Mouse (Mus musculus): ENCODE results near the gene Gria2.

Gria2 gene

DNA sequence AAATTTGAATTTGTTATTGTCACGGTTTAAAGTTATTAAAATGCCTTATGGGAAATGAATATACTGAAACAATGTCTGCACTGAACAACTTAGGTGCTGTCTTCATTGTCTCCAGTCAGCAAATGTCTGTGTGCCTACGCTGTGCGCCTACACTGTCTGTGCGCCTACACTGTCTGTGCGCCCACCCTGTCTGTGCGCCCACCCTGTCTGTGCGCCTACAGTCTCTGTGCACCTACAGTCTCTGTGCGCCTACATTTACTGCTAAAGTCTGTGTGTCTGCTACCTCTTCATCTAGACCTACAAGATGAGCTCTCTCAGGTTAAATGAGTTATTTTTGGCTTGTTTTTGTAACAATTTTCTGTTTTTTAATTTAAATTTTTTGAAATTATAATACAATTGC, 107.7 kb downstream of the Gria2 start:
- no peak overlapping the region for H3K4me3 ChIP-seq (replicated peaks; ENCODE audit: low read length)
- H3K27me3 ChIP-seq (ENCODE audit: insufficient read depth, low read length) = no peaks in the 10 kb centered on the region
- no peaks in the 10 kb centered on the region for H3K36me3 ChIP-seq (ENCODE audit: insufficient read depth, low read length)
- H3K9me3 ChIP-seq (ENCODE audit: low read length) = no peaks in the 10 kb centered on the region
- H3K4me1 ChIP-seq (replicated peaks; ENCODE audit: low read depth, low read length) = 0 out of 2 replicates have a peak, but pooled peaks cover 6% of the 10 kb centered on the region
- no peak for TF ChIP-seq NANOG (IDR thresholded peaks at IDR 0.05; ENCODE audit: borderline replicate concordance, low read length)
- TF ChIP-seq CTCF (conservative IDR thresholded peaks at IDR 0.05; ENCODE audit: low read length) = no peak
- no peak for TF ChIP-seq POU5F1 (IDR thresholded peaks at IDR 0.05; ENCODE audit: borderline replicate concordance, low read length)

- H3K36me3 ChIP-seq (ENCODE audit: insufficient read depth, low read length) = no peaks in the 10 kb centered on the region
- no peak for TF ChIP-seq POU5F1 (IDR thresholded peaks at IDR 0.05; ENCODE audit: borderline replicate concordance, low read length)
- no peak for TF ChIP-seq NANOG (IDR thresholded peaks at IDR 0.05; ENCODE audit: borderline replicate concordance, low read length)
- no peak for TF ChIP-seq CTCF (conservative IDR thresholded peaks at IDR 0.05; ENCODE audit: low read length)
- no peak overlapping the region for H3K4me3 ChIP-seq (replicated peaks; ENCODE audit: low read length)
- H3K4me1 ChIP-seq (replicated peaks; ENCODE audit: low read depth, low read length) = no peaks in the 10 kb centered on the region
- no peaks in the 10 kb centered on the region for H3K9me3 ChIP-seq (ENCODE audit: low read length)
- no peaks in the 10 kb centered on the region for H3K27me3 ChIP-seq (ENCODE audit: insufficient read depth, low read length)
These were observed 137.5 kb downstream of the Gria2 start for GRCm38 (mm10) chr3:80665105-80665504.

DNA sequence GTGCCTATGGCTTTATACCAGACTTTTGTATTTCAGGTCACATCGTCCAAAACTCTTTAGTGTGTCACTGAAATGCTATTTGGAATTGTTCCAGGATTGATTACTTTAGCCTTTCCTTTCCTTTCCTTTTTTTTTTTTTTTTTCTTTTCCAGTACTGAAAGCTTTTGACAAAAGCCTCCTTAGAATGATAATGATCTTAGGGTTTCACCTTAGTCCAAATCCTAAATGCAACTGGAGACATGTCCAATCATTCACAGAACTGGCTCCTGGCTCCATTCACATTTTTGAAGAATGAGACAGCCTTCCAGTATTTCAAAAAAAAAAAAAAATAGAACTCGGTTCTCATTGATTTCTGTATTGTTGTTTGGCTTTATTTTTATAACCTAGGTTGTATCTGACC, 139.3 kb downstream of the Gria2 start:
- no peaks in the 10 kb centered on the region for H3K36me3 ChIP-seq (ENCODE audit: insufficient read depth, low read length)
- H3K9me3 ChIP-seq (ENCODE audit: low read length) = no peaks in the 10 kb centered on the region
- no peaks in the 10 kb centered on the region for H3K4me1 ChIP-seq (replicated peaks; ENCODE audit: low read depth, low read length)
- no peaks in the 10 kb centered on the region for H3K27me3 ChIP-seq (ENCODE audit: insufficient read depth, low read length)
- TF ChIP-seq CTCF (conservative IDR thresholded peaks at IDR 0.05; ENCODE audit: low read length) (no peak), POU5F1 (IDR thresholded peaks at IDR 0.05; ENCODE audit: borderline replicate concordance, low read length) (no peak), NANOG (IDR thresholded peaks at IDR 0.05; ENCODE audit: borderline replicate concordance, low read length) (no peak)
- no peak overlapping the region for H3K4me3 ChIP-seq (replicated peaks; ENCODE audit: low read length)

GRCm38 (mm10) chr3:80661838-80662237, 140.8 kb downstream of the Gria2 start:
- Histone ChIP-seq H3K4me3 (replicated peaks; ENCODE audit: low read length) (no peak overlapping the region), H3K36me3 (ENCODE audit: insufficient read depth, low read length) (no peaks in the 10 kb centered on the region), H3K4me1 (replicated peaks; ENCODE audit: low read depth, low read length) (no peaks in the 10 kb centered on the region), H3K27me3 (ENCODE audit: insufficient read depth, low read length) (no peaks in the 10 kb centered on the region), H3K9me3 (ENCODE audit: low read length) (no peaks in the 10 kb centered on the region)
- TF ChIP-seq POU5F1 (IDR thresholded peaks at IDR 0.05; ENCODE audit: borderline replicate concordance, low read length) (no peak), NANOG (IDR thresholded peaks at IDR 0.05; ENCODE audit: borderline replicate concordance, low read length) (no peak), CTCF (conservative IDR thresholded peaks at IDR 0.05; ENCODE audit: low read length) (no peak)

DNA sequence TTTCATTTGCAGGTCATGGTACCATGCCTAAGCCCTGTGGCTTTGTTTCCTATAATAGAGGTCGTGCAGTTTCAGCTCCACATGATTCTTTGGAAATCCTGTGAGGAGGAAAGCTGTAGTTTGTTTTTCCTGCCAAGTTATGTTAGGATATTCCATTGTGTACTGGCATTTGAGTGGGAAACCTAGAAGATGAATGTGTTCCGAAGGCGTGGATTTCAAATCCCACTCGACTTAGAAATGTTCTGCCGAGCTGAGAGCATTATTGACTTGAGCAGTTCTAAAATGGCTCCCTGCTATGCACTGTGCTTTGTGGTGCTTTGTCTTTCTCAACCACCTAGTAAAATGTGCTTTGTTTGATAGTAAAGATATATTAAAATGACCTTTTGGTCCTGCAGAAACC, 150.4 kb downstream of the Gria2 start:
- no peaks in the 10 kb centered on the region for H3K36me3 ChIP-seq (ENCODE audit: insufficient read depth, low read length)
- H3K27me3 ChIP-seq (ENCODE audit: insufficient read depth, low read length) = no peaks in the 10 kb centered on the region
- no peaks in the 10 kb centered on the region for H3K9me3 ChIP-seq (ENCODE audit: low read length)
- TF ChIP-seq NANOG (IDR thresholded peaks at IDR 0.05; ENCODE audit: borderline replicate concordance, low read length) (no peak), POU5F1 (IDR thresholded peaks at IDR 0.05; ENCODE audit: borderline replicate concordance, low read length) (no peak), CTCF (conservative IDR thresholded peaks at IDR 0.05; ENCODE audit: low read length) (no peak)
- no peak overlapping the region for H3K4me3 ChIP-seq (replicated peaks; ENCODE audit: low read length)
- H3K4me1 ChIP-seq (replicated peaks; ENCODE audit: low read depth, low read length) = no peaks in the 10 kb centered on the region

All from E14TG2a.4 (cell line).